Mouse (Mus musculus): ENCODE data around the gene Sergef. TPM values are rescaled to one million over a fixed set of nuclear protein-coding genes. Genes with fewer than 3 reads are reported as not detected.

The Sergef gene
- total and polyA plus RNA-seq, 2 experiments from 2014 or later = 7.5 to 7.9 TPM

- TF ChIP-seq CTCF (IDR thresholded peaks at IDR 0.05; ENCODE audit: low read depth) (no peak), EP300 (IDR thresholded peaks at IDR 0.05; ENCODE audit: low read depth) (no peak)
- Histone ChIP-seq H3K9ac (replicated peaks; ENCODE audit: low read depth, low read length) (no peak overlapping the region), H3K36me3 (replicated peaks; ENCODE audit: control insufficient read depth, insufficient read depth, low read length) (no peaks in the 10 kb centered on the region), H3K4me2 (ENCODE audit: low read depth, low read length) (no peak overlapping the region), H3K27ac (ENCODE audit: low read depth) (no peak overlapping the region), H3K27me3 (ENCODE audit: control insufficient read depth, insufficient read depth, low read length) (peaks cover 58% of the 10 kb centered on the region), H3K4me1 (ENCODE audit: control insufficient read depth, insufficient read depth) (peaks cover 7% of the 10 kb centered on the region; the same call in 1 of the 2 replicates), H3K4me3 (ENCODE audit: low read depth, low read length) (no peak overlapping the region), H3K9me3 (replicated peaks; ENCODE audit: control insufficient read depth, low read length) (no peaks in the 10 kb centered on the region)
- 22% methylated on average over 12 of the region's 12 CpGs for WGBS
- DNase-seq (ENCODE audit: low spot score) (no peak), ATAC-seq (ENCODE audit: insufficient read depth, low read depth) (no peak)
Observed at GRCm38 (mm10) chr7:46393718-46394511, 245.7 kb downstream of the Sergef start.

Other genes starting within 250 kb of the Sergef start
- gene Kcnc1, start 243.3 kb downstream of the Sergef start, total RNA-seq (2014; rRNA removed; ENCODE audit: low replicate concordance) = 0.04 TPM in 1 of 2 replicates, not detected in the other
- gene Kcnc1, start 243.3 kb downstream of the Sergef start, polyA plus RNA-seq (2015; fragmentation: Nextera tagmentation; extraction: Ambion mirVana) = not detected in 2 replicates
- 1.7 TPM in 1 of 2 replicates, not detected in the other for gene Tph1, start 32.7 kb upstream of the Sergef start, total RNA-seq (2014; rRNA removed; ENCODE audit: low replicate concordance)
- gene Tph1, start 32.7 kb upstream of the Sergef start, polyA plus RNA-seq (2015; fragmentation: Nextera tagmentation; extraction: Ambion mirVana) = 0.70 and 0.86 TPM in 2 replicates
- 4.2 and 7.5 TPM in 2 replicates for gene Saal1, start 70.9 kb upstream of the Sergef start, total RNA-seq (2014; rRNA removed; ENCODE audit: low replicate concordance)
- 7.0 and 7.5 TPM in 2 replicates for gene Saal1, start 70.9 kb upstream of the Sergef start, polyA plus RNA-seq (2015; fragmentation: Nextera tagmentation; extraction: Ambion mirVana)
- gene Saa3, start 75.9 kb upstream of the Sergef start, total RNA-seq (2014; rRNA removed; ENCODE audit: low replicate concordance) = not detected in 2 replicates
- 0.29 and 0.36 TPM in 2 replicates for gene Saa3, start 75.9 kb upstream of the Sergef start, polyA plus RNA-seq (2015; fragmentation: Nextera tagmentation; extraction: Ambion mirVana)
- not detected in 2 replicates for gene Saa4, start 92.8 kb upstream of the Sergef start, total RNA-seq (2014; rRNA removed; ENCODE audit: low replicate concordance)
- not detected in 2 replicates for gene Saa4, start 92.8 kb upstream of the Sergef start, polyA plus RNA-seq (2015; fragmentation: Nextera tagmentation; extraction: Ambion mirVana)
- gene Saa1, start 103.2 kb upstream of the Sergef start, total RNA-seq (2014; rRNA removed; ENCODE audit: low replicate concordance) = not detected in 2 replicates
- gene Saa1, start 103.2 kb upstream of the Sergef start, polyA plus RNA-seq (2015; fragmentation: Nextera tagmentation; extraction: Ambion mirVana) = not detected in 2 replicates
- gene Saa2, start 112.0 kb upstream of the Sergef start, total RNA-seq (2014; rRNA removed; ENCODE audit: low replicate concordance) = not detected in 2 replicates
- not detected in 2 replicates for gene Saa2, start 112.0 kb upstream of the Sergef start, polyA plus RNA-seq (2015; fragmentation: Nextera tagmentation; extraction: Ambion mirVana)
- 7.9 and 23.9 TPM in 2 replicates for gene Hps5, start 156.3 kb upstream of the Sergef start, total RNA-seq (2014; rRNA removed; ENCODE audit: low replicate concordance)
- gene Hps5, start 156.3 kb upstream of the Sergef start, polyA plus RNA-seq (2015; fragmentation: Nextera tagmentation; extraction: Ambion mirVana) = 5.6 and 6.3 TPM in 2 replicates
- gene Gtf2h1, start 156.3 kb upstream of the Sergef start, total RNA-seq (2014; rRNA removed; ENCODE audit: low replicate concordance) = 29.0 and 40.4 TPM in 2 replicates
- gene Gtf2h1, start 156.3 kb upstream of the Sergef start, polyA plus RNA-seq (2015; fragmentation: Nextera tagmentation; extraction: Ambion mirVana) = 22.8 and 24.0 TPM in 2 replicates
- gene Ldha, start 201.7 kb upstream of the Sergef start, total RNA-seq (2014; rRNA removed; ENCODE audit: low replicate concordance) = 1,604 and 1,792 TPM in 2 replicates
- gene Ldha, start 201.7 kb upstream of the Sergef start, polyA plus RNA-seq (2015; fragmentation: Nextera tagmentation; extraction: Ambion mirVana) = 1,609 and 1,727 TPM in 2 replicates
- not detected in 2 replicates for gene Ldhc, start 221.4 kb upstream of the Sergef start, total RNA-seq (2014; rRNA removed; ENCODE audit: low replicate concordance)
- not detected in 2 replicates for gene Ldhc, start 221.4 kb upstream of the Sergef start, polyA plus RNA-seq (2015; fragmentation: Nextera tagmentation; extraction: Ambion mirVana)